Mouse (Mus musculus) neural tube, embryonic 11.5 days (tissue): ENCODE data around the gene Caps2. TPM values are rescaled to one million over a fixed set of nuclear protein-coding genes. Genes with fewer than 3 reads are reported as not detected.
"Not testable (repeated sequence)": the region's sequence is repeated elsewhere in the genome, so short reads cannot be mapped to it uniquely, and the experiment has no call there.

ENCODE experiments used
- ATAC-seq: fragments of 200-750 bp; cut with Nextera tagmentation; 2 replicates; pipeline ENCODE4 v1.8.0; 2017; ENCODE audit warnings: moderate number of reproducible peaks, mild to moderate bottlenecking, moderate TSS enrichment, moderate library complexity; ENCODE audit not compliant: insufficient read depth, low FRiP score, low TSS enrichment
- DNase-seq: peaks from one replicate; pipeline ENCODE4 v3.0.0-alpha.2; 2015; ENCODE audit warnings: low spot score
- H3K27ac ChIP-seq: fragments of 300-500 bp; sonication (generic); 2 replicates; pipeline ENCODE4 v1.5.1; 2014; ENCODE audit warnings: low read depth, mild to moderate bottlenecking, low read length
- H3K27me3 ChIP-seq: fragments of 300-500 bp; sonication (generic); 2 replicates; pipeline ENCODE4 v1.6.1; 2014; ENCODE audit warnings: mild to moderate bottlenecking, low read length, mixed read lengths; ENCODE audit not compliant: control insufficient read depth, insufficient read depth
- H3K36me3 ChIP-seq: fragments of 300-500 bp; sonication (generic); 2 replicates; pipeline ENCODE4 v1.6.1; 2014; ENCODE audit warnings: mild to moderate bottlenecking, low read length, moderate library complexity, mixed read lengths; ENCODE audit not compliant: control insufficient read depth, insufficient read depth
- H3K4me1 ChIP-seq: fragments of 300-500 bp; sonication (generic); 2 replicates; pipeline ENCODE4 v1.6.1; 2014; ENCODE audit warnings: low read length, mixed read lengths; ENCODE audit not compliant: control insufficient read depth, insufficient read depth
- H3K4me2 ChIP-seq: fragments of 300-500 bp; sonication (generic); 2 replicates; pipeline ENCODE4 v1.6.1; 2014; ENCODE audit warnings: low read depth, mild to moderate bottlenecking, moderate library complexity
- H3K4me3 ChIP-seq: fragments of 300-500 bp; sonication (generic); 2 replicates; pipeline ENCODE4 v1.5.1; 2014; ENCODE audit warnings: low read depth, low read length
- H3K9ac ChIP-seq: fragments of 300-500 bp; sonication (generic); 2 replicates; pipeline ENCODE4 v1.6.1; 2014; ENCODE audit warnings: mild to moderate bottlenecking, low read length
- H3K9me3 ChIP-seq: fragments of 300-500 bp; sonication (generic); 2 replicates; pipeline ENCODE4 v1.6.1; 2016; ENCODE audit warnings: low read length; ENCODE audit not compliant: control insufficient read depth
- WGBS: fragments of 180-500 bp; shearing (Covaris S2); extraction: QIAGEN DNeasy Blood & Tissue Kit; methylation state at CpG from one replicate; pipeline ENCODE4 v1.1.7; 2014; 5-methylcytosine and 5-hydroxymethylcytosine counted together
- polyA plus RNA-seq: library from polyadenylated mRNA; unstranded; fragments of >200 nt; fragmentation: Nextera tagmentation; extraction: Ambion mirVana; gene quantifications from 2 replicates; pipeline ENCODE4 v1.2.1, GENCODE M21; 2014

Caps2 gene
- polyA plus RNA-seq, 1 experiment from 2014 or later, result 0.36 TPM

DNA sequence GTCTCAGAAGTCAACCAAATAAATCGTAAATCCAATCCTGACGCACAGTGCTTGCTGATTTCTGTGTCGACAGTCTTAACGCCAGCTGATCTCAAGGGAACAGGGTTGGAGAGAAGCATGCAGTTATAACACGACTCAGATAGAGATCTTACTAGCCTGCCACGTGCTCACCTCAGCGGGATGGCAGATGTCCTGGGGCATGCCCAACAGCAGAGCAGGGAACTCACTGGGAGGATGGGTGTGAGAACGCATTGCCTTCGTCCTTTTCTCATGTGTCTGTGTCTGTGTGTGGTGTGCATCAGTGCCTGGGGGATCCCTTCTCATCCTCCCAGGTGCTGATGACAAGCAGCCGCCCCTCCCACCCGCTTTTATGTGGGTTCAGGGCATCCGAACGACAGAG, 13.6 kb downstream of the Caps2 start:
- not testable (repeated sequence) for H3K9ac ChIP-seq, H3K4me1 ChIP-seq, H3K36me3 ChIP-seq, DNase-seq, H3K4me2 ChIP-seq, H3K27ac ChIP-seq, H3K9me3 ChIP-seq, H3K4me3 ChIP-seq, H3K27me3 ChIP-seq
- peak; percentile 35; the same call in 1 of the 2 replicates for ATAC-seq
- WGBS, result 26% methylated on average over 13 of the region's 13 CpGs

DNA sequence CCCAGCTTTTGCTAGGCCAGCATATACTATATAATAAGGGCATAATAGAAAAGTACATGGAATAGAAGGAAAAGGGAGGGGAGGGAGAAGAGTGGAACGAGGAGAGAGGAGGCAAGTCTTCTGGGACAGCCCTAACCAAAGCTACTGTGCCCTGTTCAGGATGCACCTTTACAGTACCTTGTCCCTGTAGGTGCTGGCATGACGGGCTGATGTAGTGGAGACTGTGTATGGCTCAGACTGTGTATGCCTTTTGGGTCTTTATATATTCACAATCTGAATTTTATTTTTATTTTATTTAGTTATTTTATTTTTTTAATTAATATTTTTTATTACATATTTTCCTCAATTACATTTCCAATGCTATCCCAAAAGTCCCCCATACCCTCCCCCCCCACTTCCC, 30.5 kb downstream of the Caps2 start:
- H3K27ac ChIP-seq, H3K27me3 ChIP-seq, DNase-seq, H3K4me3 ChIP-seq, H3K4me2 ChIP-seq, H3K9ac ChIP-seq, H3K9me3 ChIP-seq, H3K36me3 ChIP-seq, H3K4me1 ChIP-seq: not testable (repeated sequence)
- peak; percentile 63; the same call in 1 of the 2 replicates for ATAC-seq
- 92% methylated on average over 2 of the region's 2 CpGs for WGBS

- ATAC-seq (0 out of 2 replicates have a peak, but pooled peaks have one; percentile 42), DNase-seq (peak; percentile 18)
- no peaks in the 10 kb centered on the region for H3K4me1 ChIP-seq
- WGBS, result 82% methylated on average over 2 of the region's 2 CpGs
- H3K4me2 ChIP-seq, result no peak overlapping the region
- H3K27ac ChIP-seq, result no peak overlapping the region
- H3K4me3 ChIP-seq, result no peak overlapping the region
- H3K36me3 ChIP-seq, result no peaks in the 10 kb centered on the region
- no peaks in the 10 kb centered on the region for H3K27me3 ChIP-seq
- no peak overlapping the region for H3K9ac ChIP-seq
- no peaks in the 10 kb centered on the region for H3K9me3 ChIP-seq
Measured at GRCm38 (mm10) chr10:112203463-112203862, 40.0 kb downstream of the Caps2 start.

DNA sequence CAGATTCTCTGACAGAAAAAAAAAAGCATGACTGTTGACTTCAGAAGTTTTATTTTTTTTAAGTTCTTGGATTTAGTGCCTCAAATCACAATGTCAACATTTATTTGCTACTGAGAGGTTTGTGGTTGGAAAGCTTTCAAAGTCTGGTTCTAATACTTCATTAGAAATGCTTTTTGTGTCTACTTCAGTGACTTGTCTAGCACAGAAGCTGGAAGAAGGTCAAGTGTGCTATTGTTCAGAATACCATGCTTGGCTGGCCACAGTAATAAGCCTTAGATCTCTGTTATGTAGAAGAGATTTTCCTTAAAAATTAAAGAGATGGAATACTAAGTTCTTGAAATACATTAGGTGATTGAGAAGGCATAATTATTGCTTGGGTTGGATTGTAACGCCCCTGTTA, 63.7 kb downstream of the Caps2 start:
- no peaks in the 10 kb centered on the region for H3K9me3 ChIP-seq
- H3K36me3 ChIP-seq, result no peaks in the 10 kb centered on the region
- H3K4me2 ChIP-seq, result no peak overlapping the region
- H3K27ac ChIP-seq, result no peak overlapping the region
- no peak for DNase-seq
- ATAC-seq, result no peak
- no peak overlapping the region for H3K9ac ChIP-seq
- H3K27me3 ChIP-seq, result no peaks in the 10 kb centered on the region
- H3K4me1 ChIP-seq, result no peaks in the 10 kb centered on the region
- H3K4me3 ChIP-seq, result no peak overlapping the region
- WGBS, result 77% methylated on average over 1 of the region's 1 CpGs

GRCm38 (mm10) chr10:112229091-112229843, 65.8 kb downstream of the Caps2 start:
- H3K9ac ChIP-seq, H3K9me3 ChIP-seq, H3K4me2 ChIP-seq, ATAC-seq, H3K36me3 ChIP-seq, H3K27me3 ChIP-seq, H3K4me1 ChIP-seq, DNase-seq, H3K4me3 ChIP-seq, H3K27ac ChIP-seq: not testable (repeated sequence)
- WGBS, result 55% methylated on average over 6 of the region's 6 CpGs

DNA sequence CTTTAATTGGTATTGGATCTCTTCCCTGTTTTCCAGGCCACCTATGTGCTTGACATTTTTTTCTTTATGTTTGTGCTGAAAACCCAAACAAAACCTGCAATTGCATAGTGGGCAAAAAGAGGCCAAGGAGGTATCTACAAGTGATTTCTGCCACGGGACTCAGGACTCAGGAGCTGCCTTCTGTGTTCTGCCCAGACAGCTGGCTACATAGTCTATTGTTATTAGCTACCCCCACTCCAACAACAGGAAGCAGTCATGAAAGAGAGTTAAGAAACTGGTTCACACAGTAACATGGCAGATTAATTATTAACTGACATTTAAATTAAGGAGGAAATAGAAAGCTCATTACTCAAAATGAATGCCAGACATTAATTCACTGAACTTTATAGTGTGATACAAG, 69.3 kb downstream of the Caps2 start:
- DNase-seq, H3K4me2 ChIP-seq: not testable (repeated sequence)

GRCm38 (mm10) chr10:112235396-112235940, 72.0 kb downstream of the Caps2 start:
- not testable (repeated sequence) for H3K4me2 ChIP-seq, H3K27ac ChIP-seq, DNase-seq, ATAC-seq, H3K9ac ChIP-seq, H3K36me3 ChIP-seq, H3K4me1 ChIP-seq, H3K9me3 ChIP-seq, H3K27me3 ChIP-seq, H3K4me3 ChIP-seq
- whole genome bisulfite sequencing, result 88% methylated on average over 5 of the region's 5 CpGs

More for the DNA sequence above, 69.3 kb downstream of the Caps2 start:
- ATAC-seq, H3K27me3 ChIP-seq, H3K36me3 ChIP-seq, H3K4me1 ChIP-seq, H3K27ac ChIP-seq, H3K9me3 ChIP-seq, H3K9ac ChIP-seq, H3K4me3 ChIP-seq: not testable (repeated sequence)
- 35% methylated on average over 1 of the region's 1 CpGs for WGBS

- no peak overlapping the region for H3K27ac ChIP-seq
- DNase-seq, result no peak
- no peak overlapping the region for H3K4me2 ChIP-seq
- WGBS, result 53% methylated on average over 2 of the region's 2 CpGs
- no peaks in the 10 kb centered on the region for H3K27me3 ChIP-seq
- no peaks in the 10 kb centered on the region for H3K9me3 ChIP-seq
- H3K9ac ChIP-seq, result no peak overlapping the region
- H3K4me3 ChIP-seq, result no peak overlapping the region
- no peaks in the 10 kb centered on the region for H3K4me1 ChIP-seq
- no peaks in the 10 kb centered on the region for H3K36me3 ChIP-seq
- no peak for ATAC-seq
Measured at GRCm38 (mm10) chr10:112248273-112248672, 84.9 kb downstream of the Caps2 start.

GRCm38 (mm10) chr10:112263467-112263866, 100.0 kb downstream of the Caps2 start:
- no peak for ATAC-seq
- Histone ChIP-seq H3K9ac (no peak overlapping the region), H3K9me3 (no peaks in the 10 kb centered on the region), H3K27me3 (no peaks in the 10 kb centered on the region), H3K4me1 (no peaks in the 10 kb centered on the region), H3K36me3 (no peaks in the 10 kb centered on the region), H3K4me2 (no peak overlapping the region), H3K4me3 (no peak overlapping the region), H3K27ac (no peak overlapping the region)
- 87% methylated on average over 3 of the region's 3 CpGs for WGBS
- DNase-seq, result no peak
